Mouse (Mus musculus): ENCODE measurements around the gene Olfr303. TPM values are rescaled to one million over a fixed set of nuclear protein-coding genes. Genes with fewer than 3 reads are reported as not detected.

Gene Olfr303
- polyA plus RNA-seq (2015; fragmentation: Illumina TruSeq; extraction: RNeasy Lipid Tissue Mini Kit (QIAGEN cat#74804); ENCODE audit: low read depth, low replicate concordance), result not detected

DNA sequence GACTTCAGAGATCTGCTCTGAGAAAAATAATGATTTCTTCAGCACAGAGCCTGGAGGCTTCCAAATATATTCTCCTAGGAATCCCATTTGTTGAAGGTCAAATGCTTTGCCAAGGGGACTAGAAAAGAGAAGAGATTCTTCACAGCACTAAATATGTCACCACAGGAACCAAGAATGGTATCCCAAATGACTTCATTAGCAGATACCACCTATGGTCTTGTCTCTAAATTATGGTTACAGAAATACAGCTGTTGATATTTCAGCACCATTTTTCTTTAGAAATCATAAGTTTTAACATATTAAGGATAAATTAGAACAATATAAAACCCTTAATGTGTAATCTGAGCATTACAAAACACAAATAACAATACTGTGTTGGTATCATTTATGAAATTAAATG is at the start of gene Olfr303:
Olfr303 (minus strand) TSS at position 101 of the 400 bp plus-strand sequence.

DNA sequence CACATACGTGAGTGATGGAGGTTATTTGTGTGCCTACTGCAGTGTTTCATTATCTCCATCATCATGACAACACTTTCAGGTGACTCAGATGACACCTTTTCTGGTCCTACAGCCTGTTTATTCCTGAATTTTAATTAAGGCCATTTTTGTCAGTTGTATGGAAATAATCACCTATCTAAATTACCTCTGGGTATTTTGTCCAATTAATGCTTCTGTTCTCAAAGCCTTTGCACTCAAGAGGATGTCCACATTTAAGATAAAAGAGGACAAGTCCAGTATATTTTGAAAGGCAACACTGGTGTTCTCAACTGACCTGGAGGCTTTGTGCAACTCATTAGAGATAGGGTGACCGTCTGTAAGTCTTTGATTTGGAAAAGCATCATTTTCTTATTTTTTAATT is 6.0 kb upstream of the Olfr303 start, which contains the start of gene Olfr301:
Olfr301 (plus strand) TSS at position 301 of the 400 bp plus-strand sequence.

DNA sequence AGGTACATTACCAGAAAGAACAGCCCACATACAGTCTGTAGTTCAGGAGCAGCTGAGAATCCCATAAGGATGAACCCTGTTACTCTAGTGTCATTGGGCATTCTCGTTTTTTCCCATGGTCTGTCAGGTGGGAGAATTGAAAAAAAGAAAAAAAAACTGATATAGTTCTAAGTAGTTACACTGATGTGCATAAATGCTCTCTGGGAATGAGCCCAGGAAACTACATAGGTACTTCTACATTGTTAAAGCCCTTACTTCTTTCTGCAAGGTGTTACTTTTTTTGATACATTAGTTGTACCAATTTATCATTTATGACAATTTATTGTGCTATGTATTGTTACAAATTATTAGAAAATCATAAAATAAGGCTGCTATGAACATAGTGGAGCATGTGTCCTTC is 11.0 kb downstream of the Olfr303 start, which contains the start of gene Olfr304:
Olfr304 (minus strand) TSS at position 101 of the 400 bp plus-strand sequence.

GRCm38 (mm10) chr7:86366828-86367227 is 30.8 kb downstream of the Olfr303 start, which contains the start of gene Olfr305:
Gene Olfr305 (minus strand): TSS chr7:86366928.

Other genes starting within 250 kb of the Olfr303 start
- not detected for gene Vmn2r75, start 226.0 kb downstream of the Olfr303 start, polyA plus RNA-seq (2015; fragmentation: Illumina TruSeq; extraction: RNeasy Lipid Tissue Mini Kit (QIAGEN cat#74804); ENCODE audit: low read depth, low replicate concordance)
- not detected for gene Vmn2r76, start 151.5 kb downstream of the Olfr303 start, polyA plus RNA-seq (2015; fragmentation: Illumina TruSeq; extraction: RNeasy Lipid Tissue Mini Kit (QIAGEN cat#74804); ENCODE audit: low read depth, low replicate concordance)
- not detected for gene Olfr310, start 120.6 kb downstream of the Olfr303 start, polyA plus RNA-seq (2015; fragmentation: Illumina TruSeq; extraction: RNeasy Lipid Tissue Mini Kit (QIAGEN cat#74804); ENCODE audit: low read depth, low replicate concordance)
- gene Olfr309, start 84.1 kb downstream of the Olfr303 start, polyA plus RNA-seq (2015; fragmentation: Illumina TruSeq; extraction: RNeasy Lipid Tissue Mini Kit (QIAGEN cat#74804); ENCODE audit: low read depth, low replicate concordance), result not detected
- gene Olfr308, start 72.2 kb downstream of the Olfr303 start, polyA plus RNA-seq (2015; fragmentation: Illumina TruSeq; extraction: RNeasy Lipid Tissue Mini Kit (QIAGEN cat#74804); ENCODE audit: low read depth, low replicate concordance), result not detected
- not detected for gene Olfr307, start 60.2 kb downstream of the Olfr303 start, polyA plus RNA-seq (2015; fragmentation: Illumina TruSeq; extraction: RNeasy Lipid Tissue Mini Kit (QIAGEN cat#74804); ENCODE audit: low read depth, low replicate concordance)
- not detected for gene Olfr305, start 30.9 kb downstream of the Olfr303 start, polyA plus RNA-seq (2015; fragmentation: Illumina TruSeq; extraction: RNeasy Lipid Tissue Mini Kit (QIAGEN cat#74804); ENCODE audit: low read depth, low replicate concordance)
- not detected for gene Olfr304, start 11.1 kb downstream of the Olfr303 start, polyA plus RNA-seq (2015; fragmentation: Illumina TruSeq; extraction: RNeasy Lipid Tissue Mini Kit (QIAGEN cat#74804); ENCODE audit: low read depth, low replicate concordance)
- not detected for gene Olfr301, start 6.1 kb upstream of the Olfr303 start, polyA plus RNA-seq (2015; fragmentation: Illumina TruSeq; extraction: RNeasy Lipid Tissue Mini Kit (QIAGEN cat#74804); ENCODE audit: low read depth, low replicate concordance)
- gene Olfr299, start 62.1 kb upstream of the Olfr303 start, polyA plus RNA-seq (2015; fragmentation: Illumina TruSeq; extraction: RNeasy Lipid Tissue Mini Kit (QIAGEN cat#74804); ENCODE audit: low read depth, low replicate concordance), result not detected
- gene Olfr298, start 94.7 kb upstream of the Olfr303 start, polyA plus RNA-seq (2015; fragmentation: Illumina TruSeq; extraction: RNeasy Lipid Tissue Mini Kit (QIAGEN cat#74804); ENCODE audit: low read depth, low replicate concordance), result not detected
- gene Olfr297, start 122.2 kb upstream of the Olfr303 start, polyA plus RNA-seq (2015; fragmentation: Illumina TruSeq; extraction: RNeasy Lipid Tissue Mini Kit (QIAGEN cat#74804); ENCODE audit: low read depth, low replicate concordance), result not detected
- not detected for gene Olfr295, start 186.1 kb upstream of the Olfr303 start, polyA plus RNA-seq (2015; fragmentation: Illumina TruSeq; extraction: RNeasy Lipid Tissue Mini Kit (QIAGEN cat#74804); ENCODE audit: low read depth, low replicate concordance)
- not detected for gene Olfr294, start 218.9 kb upstream of the Olfr303 start, polyA plus RNA-seq (2015; fragmentation: Illumina TruSeq; extraction: RNeasy Lipid Tissue Mini Kit (QIAGEN cat#74804); ENCODE audit: low read depth, low replicate concordance)